12 mouse cellular contexts compared by ENCODE assay signal in genomic region chr3:43342928-43343327, GRCm38 (mm10).
A peak's percentile ranks its signal among the peaks of the same experiment; 100 is the strongest.
DNase-seq lines count a peak whose midpoint lies in the region; ATAC-seq and TF ChIP-seq lines count a peak whose summit lies in the region.
"Had no signal": no experiment of that assay in that cellular context is flagged by ENCODE, and none has a peak within 500 bp of the region (broad histone marks: within the 10 kb centered on the region; RNA-seq: fewer than 3 reads in every experiment).

No protein-coding gene starts in this region.

- dilution Hi-C loops in CH12.LX (cut with MboI; ENCODE audit: extremely low pct_ligation_motif_present, extremely low pct_unique_long_range_greater_than_20kb, low sequenced_read_pairs), result no loop called here

- TF ChIP-seq POLR2A in CH12.LX (IDR thresholded peaks at IDR 0.05; ENCODE audit: low read depth, low read length), result no peak
- TF ChIP-seq POLR2A in brain, embryonic 14.5 days (IDR thresholded peaks at IDR 0.05; ENCODE audit: borderline replicate concordance, extremely low read depth, insufficient read depth, insufficient read length, poor library complexity, severe bottlenecking), result no peak

- H3K9ac ChIP-seq in kidney, postnatal 0 days (ENCODE audit: low read depth, low read length), result no peak overlapping the region
- H3K9ac ChIP-seq in kidney, embryonic 15.5 days, result no peak overlapping the region
- no peak overlapping the region for H3K9ac ChIP-seq in CH12.LX (ENCODE audit: insufficient read depth, low read depth)
- no peak overlapping the region for H3K9ac ChIP-seq in heart, embryonic 12.5 days
- H3K9ac ChIP-seq: forebrain, embryonic 15.5 days; hindbrain, embryonic 14.5 days; lung, embryonic 15.5 days had no signal

- peak; percentile 51 for TF ChIP-seq RAD21 in CH12.LX (IDR thresholded peaks at IDR 0.05; ENCODE audit: low read depth, low read length)

- no peaks in the 10 kb centered on the region for H3K27me3 ChIP-seq in kidney, postnatal 0 days (ENCODE audit: insufficient read depth, low read length)
- H3K27me3 ChIP-seq in kidney, embryonic 15.5 days, result no peaks in the 10 kb centered on the region
- H3K27me3 ChIP-seq in CH12.LX (replicated peaks), result no peaks in the 10 kb centered on the region
- H3K27me3 ChIP-seq in heart, embryonic 12.5 days (replicated peaks), result no peaks in the 10 kb centered on the region
- H3K27me3 ChIP-seq: forebrain, embryonic 15.5 days; lung, embryonic 15.5 days had no signal

- H3K4me1 ChIP-seq in kidney, postnatal 0 days (replicated peaks; ENCODE audit: insufficient read depth, low read length), result no peaks in the 10 kb centered on the region
- H3K4me1 ChIP-seq in kidney, embryonic 15.5 days, result no peaks in the 10 kb centered on the region
- H3K4me1 ChIP-seq in CH12.LX (ENCODE audit: control insufficient read depth in 1 of 2, insufficient read depth in 2 of 2), result no peaks in the 10 kb centered on the region
- H3K4me1 ChIP-seq in heart, embryonic 12.5 days (replicated peaks), result no peaks in the 10 kb centered on the region
- H3K4me1 ChIP-seq: forebrain, embryonic 15.5 days; lung, embryonic 15.5 days had no signal

- no peak overlapping the region for H3K27ac ChIP-seq in kidney, postnatal 0 days
- no peak overlapping the region for H3K27ac ChIP-seq in kidney, embryonic 15.5 days
- H3K27ac ChIP-seq in CH12.LX (ENCODE audit: insufficient read depth, low read depth), result no peak overlapping the region
- no peak overlapping the region for H3K27ac ChIP-seq in heart, embryonic 12.5 days (ENCODE audit: poor library complexity, severe bottlenecking)
- H3K27ac ChIP-seq: forebrain, embryonic 15.5 days; hindbrain, embryonic 14.5 days; lung, embryonic 15.5 days had no signal

- H3K4me2 ChIP-seq in kidney, postnatal 0 days (ENCODE audit: low read length), result no peak overlapping the region
- H3K4me2 ChIP-seq in kidney, embryonic 15.5 days, result no peak overlapping the region
- H3K4me2 ChIP-seq in CH12.LX (ENCODE audit: insufficient read depth, low read depth, poor library complexity, severe bottlenecking), result no peak overlapping the region
- no peak overlapping the region for H3K4me2 ChIP-seq in heart, embryonic 12.5 days
- H3K4me2 ChIP-seq: forebrain, embryonic 15.5 days; hindbrain, embryonic 14.5 days; lung, embryonic 15.5 days had no signal

- WGBS in kidney, postnatal 0 days, result 88% methylated on average over 1 of the region's 1 CpGs
- WGBS in kidney, embryonic 15.5 days, result 86% methylated on average over 1 of the region's 1 CpGs
- 78% methylated on average over 1 of the region's 1 CpGs for WGBS in heart, embryonic 12.5 days

- in situ Hi-C loops in CH12.LX (cut with MboI; ENCODE audit: low pct_ligation_motif_present, low pct_unique_long_range_greater_than_20kb, low sequenced_read_pairs), result no loop called here

- no peak for ATAC-seq in kidney, postnatal 0 days (replicated peaks; ENCODE audit: low FRiP score, low read depth)
- no peak for ATAC-seq in kidney, embryonic 15.5 days (replicated peaks; ENCODE audit: low FRiP score)
- ATAC-seq in heart, embryonic 12.5 days (ENCODE audit: insufficient number of reproducible peaks, low FRiP score), result no peak
- ATAC-seq: forebrain, embryonic 15.5 days had no signal

- 0 out of 2 replicates have a peak, but pooled peaks have one; percentile 16 for TF ChIP-seq CTCF in kidney, postnatal 0 days (IDR thresholded peaks at IDR 0.05; ENCODE audit: low read depth)
- TF ChIP-seq CTCF in CH12.LX (conservative IDR thresholded peaks at IDR 0.05 in 1 of 2, IDR thresholded peaks at IDR 0.05 in 1 of 2; ENCODE audit: low read depth in 2 of 2, low read length in 2 of 2), result peak in 1 of 2 experiments; percentile 53; a peak in 2 of 4 replicates
- TF ChIP-seq CTCF in brain, embryonic 14.5 days (IDR thresholded peaks at IDR 0.05; ENCODE audit: borderline replicate concordance, extremely low read depth, insufficient read depth, insufficient read length), result peak; percentile 2; the same call in 1 of the 2 replicates

- H3K4me3 ChIP-seq in kidney, postnatal 0 days (replicated peaks; ENCODE audit: low read depth, low read length), result no peak overlapping the region
- H3K4me3 ChIP-seq in kidney, embryonic 15.5 days (replicated peaks), result no peak overlapping the region
- H3K4me3 ChIP-seq in CH12.LX (replicated peaks in 1 of 3; ENCODE audit: low read depth in 2 of 3, low read length in 2 of 3, poor library complexity in 1 of 3), result no peak overlapping the region
- no peak overlapping the region for H3K4me3 ChIP-seq in heart, embryonic 12.5 days
- H3K4me3 ChIP-seq: forebrain, embryonic 15.5 days; lung, embryonic 15.5 days had no signal

- no peaks in the 10 kb centered on the region for H3K9me3 ChIP-seq in kidney, postnatal 0 days (replicated peaks; ENCODE audit: low read length)
- no peaks in the 10 kb centered on the region for H3K9me3 ChIP-seq in kidney, embryonic 15.5 days (replicated peaks)
- H3K9me3 ChIP-seq in CH12.LX (replicated peaks; ENCODE audit: low read length), result no peaks in the 10 kb centered on the region
- peaks cover 8% of the 10 kb centered on the region for H3K9me3 ChIP-seq in heart, embryonic 12.5 days (replicated peaks)
- H3K9me3 ChIP-seq: forebrain, embryonic 15.5 days; lung, embryonic 15.5 days had no signal

- TF ChIP-seq EP300 in CH12.LX (IDR thresholded peaks at IDR 0.05; ENCODE audit: low read length), result no peak

- DNase-seq in cerebellum, adult 9-10 months, result peak; percentile 1
- no peak for DNase-seq in cerebellum, adult 18-20 months
- DNase-seq in kidney, postnatal 0 days (ENCODE audit: low spot score), result peak; percentile 2
- peak; percentile 44 for DNase-seq in CH12.LX (ENCODE audit: extremely low read depth)
- DNase-seq in brain, embryonic 14.5 days (ENCODE audit: low read depth), result peak; percentile 14
- DNase-seq in right cerebral cortex, adult 18-20 months, result no peak
- DNase-seq: thymus, postnatal 36 days had no signal

- no peaks in the 10 kb centered on the region for H3K36me3 ChIP-seq in kidney, postnatal 0 days (ENCODE audit: insufficient read depth, low read length)
- H3K36me3 ChIP-seq in kidney, embryonic 15.5 days, result no peaks in the 10 kb centered on the region
- H3K36me3 ChIP-seq in CH12.LX (replicated peaks in 1 of 2; ENCODE audit: control insufficient read depth in 1 of 2, insufficient read depth in 1 of 2, low read length in 1 of 2), result no peaks in the 10 kb centered on the region
- no peaks in the 10 kb centered on the region for H3K36me3 ChIP-seq in heart, embryonic 12.5 days
- H3K36me3 ChIP-seq: forebrain, embryonic 15.5 days; lung, embryonic 15.5 days had no signal

- no peaks in the 10 kb centered on the region for H3K79me2 ChIP-seq in CH12.LX (replicated peaks; ENCODE audit: control insufficient read depth, extremely low read depth, insufficient read depth, poor library complexity, severe bottlenecking)

TF ChIP-seq in CH12.LX, 34 proteins besides CTCF, POLR2A, EP300 and RAD21:
- TF ChIP-seq SMC3 (IDR thresholded peaks at IDR 0.05; ENCODE audit: low read depth, low read length) (peak; percentile 32; the same call in 1 of the 2 replicates), MEF2A (IDR thresholded peaks at IDR 0.05; ENCODE audit: borderline replicate concordance, low read depth, low read length) (no peak)

Comparison
In these comparisons a context has a peak if more than half of its experiments do, and no peak if none do; other contexts are left out.
1. DNase-seq: peak in cerebellum, adult 9-10 months (single experiment), kidney, postnatal 0 days (single experiment), CH12.LX (single experiment) and brain, embryonic 14.5 days (single experiment); none in cerebellum, adult 18-20 months (0 of 2) and right cerebral cortex, adult 18-20 months (single experiment).